Mouse (Mus musculus) midbrain, postnatal 0 days (tissue): ENCODE data around the gene Tcap. TPM values are rescaled to one million over a fixed set of nuclear protein-coding genes. Genes with fewer than 3 reads are reported as not detected.

Experiments
- ATAC-seq: fragments of 200-750 bp; cut with Nextera tagmentation; 2 replicates; pipeline ENCODE4 v1.8.0; 2017; ENCODE audit warnings: moderate number of reproducible peaks, mild to moderate bottlenecking, moderate TSS enrichment, moderate library complexity; ENCODE audit not compliant: low FRiP score
- DNase-seq: peaks from one replicate; pipeline ENCODE4 v3.0.0-alpha.2; 2015; ENCODE audit warnings: low spot score
- H3K27ac ChIP-seq: fragments of 300-500 bp; sonication (generic); 2 replicates; pipeline ENCODE4 v1.5.1; 2014; ENCODE audit warnings: low read depth, mild to moderate bottlenecking, low read length, mixed read lengths
- H3K27me3 ChIP-seq: fragments of 300-500 bp; sonication (generic); 2 replicates; pipeline ENCODE4 v1.6.1; 2014; ENCODE audit warnings: low read length, control low read depth, mixed read lengths; ENCODE audit not compliant: insufficient read depth
- H3K36me3 ChIP-seq: fragments of 300-500 bp; sonication (generic); 2 replicates; pipeline ENCODE4 v1.6.1; 2014; ENCODE audit warnings: low read length, control low read depth, mixed read lengths; ENCODE audit not compliant: insufficient read depth
- H3K4me1 ChIP-seq: fragments of 300-500 bp; sonication (generic); 2 replicates; pipeline ENCODE4 v1.6.1; 2014; ENCODE audit warnings: mild to moderate bottlenecking, control low read depth, antibody characterized with exemption, low read length, mixed read lengths; ENCODE audit not compliant: insufficient read depth
- H3K4me2 ChIP-seq: fragments of 300-500 bp; sonication (generic); 2 replicates; pipeline ENCODE4 v1.6.1; 2014; ENCODE audit warnings: low read depth, mild to moderate bottlenecking, low read length, mixed read lengths; ENCODE audit not compliant: poor library complexity, severe bottlenecking
- H3K4me3 ChIP-seq: fragments of 300-500 bp; sonication (generic); 2 replicates; pipeline ENCODE4 v1.5.1; 2014; ENCODE audit warnings: low read depth, mild to moderate bottlenecking, low read length, moderate library complexity
- H3K9ac ChIP-seq: fragments of 300-500 bp; sonication (generic); replicated peaks from 2 replicates; pipeline ENCODE4 v1.6.1; 2014; ENCODE audit warnings: mild to moderate bottlenecking, low read length, moderate library complexity, mixed read lengths; ENCODE audit not compliant: poor library complexity, severe bottlenecking
- H3K9me3 ChIP-seq: fragments of 300-500 bp; sonication (generic); 2 replicates; pipeline ENCODE4 v1.6.1; 2016; ENCODE audit warnings: low read length, control low read depth
- CTCF ChIP-seq: IDR thresholded peaks from 2 replicates; pipeline ENCODE4 v1.5.1; 2016; ENCODE audit warnings: antibody characterized with exemption, mild to moderate bottlenecking
- WGBS: fragments of 180-500 bp; shearing (Covaris S2); extraction: QIAGEN DNeasy Blood & Tissue Kit; methylation state at CpG from one replicate; pipeline ENCODE4 v1.1.7; 2014; 5-methylcytosine and 5-hydroxymethylcytosine counted together
- polyA plus RNA-seq: library from polyadenylated mRNA; unstranded; fragments of >200 nt; fragmentation: Nextera tagmentation; extraction: Ambion mirVana; gene quantifications from 2 replicates; pipeline ENCODE4 v1.2.1, GENCODE M21; 2015
- total RNA-seq: library from RNA; depleted of rRNA; stranded (reverse); fragments of >200 nt; gene quantifications from 2 replicates; pipeline ENCODE4 v1.2.3, GENCODE M21; 2014

Gene Tcap
- total and polyA plus RNA-seq, 2 experiments from 2014 or later: not detected

GRCm38 (mm10) chr11:98412273-98412796 is 28.7 kb downstream of the Tcap start, which contains the start of gene Erbb2:
TSS of gene Erbb2 (plus strand) at chr11:98412470.
- Histone ChIP-seq H3K4me1 (peaks cover 6% of the 10 kb centered on the region; the same call in 1 of the 2 replicates), H3K36me3 (no peaks in the 10 kb centered on the region), H3K27me3 (peaks cover 24% of the 10 kb centered on the region), H3K4me3 (peak within 1 kb of the TSS; percentile 55), H3K9ac (peak within 1 kb of the TSS; percentile 63), H3K27ac (peak within 1 kb of the TSS; percentile 72), H3K4me2 (peak within 1 kb of the TSS; percentile 97), H3K9me3 (no peaks in the 10 kb centered on the region)
- under 1% methylated on average over 29 of the region's 49 CpGs for WGBS
- ATAC-seq (no peak; the same call in 1 of the 2 replicates), DNase-seq (peak; percentile 41)
- no peak for TF ChIP-seq CTCF

GRCm38 (mm10) chr11:98412797-98413301 is 29.2 kb downstream of the Tcap start:
- Histone ChIP-seq H3K9ac (peak overlapping the region; percentile 63), H3K36me3 (no peaks in the 10 kb centered on the region), H3K4me3 (peak overlapping the region; percentile 55), H3K27me3 (peaks cover 24% of the 10 kb centered on the region), H3K9me3 (no peaks in the 10 kb centered on the region), H3K4me2 (peak overlapping the region; percentile 97), H3K27ac (peak overlapping the region; percentile 72; the same call in 1 of the 2 replicates), H3K4me1 (peaks cover 6% of the 10 kb centered on the region; the same call in 1 of the 2 replicates)
- ATAC-seq (peak; percentile 58; the same call in 1 of the 2 replicates), DNase-seq (peak; percentile 59)
- TF ChIP-seq CTCF: no peak
- WGBS: 0% methylated on average over 39 of the region's 40 CpGs

- Histone ChIP-seq H3K27me3 (peaks cover 24% of the 10 kb centered on the region), H3K4me1 (peaks cover 6% of the 10 kb centered on the region; the same call in 1 of the 2 replicates), H3K27ac (no peak overlapping the region), H3K4me2 (peak overlapping the region; percentile 97), H3K4me3 (peak overlapping the region; percentile 55; the same call in 1 of the 2 replicates), H3K9me3 (no peaks in the 10 kb centered on the region), H3K9ac (no peak overlapping the region), H3K36me3 (no peaks in the 10 kb centered on the region)
- TF ChIP-seq CTCF: no peak
- no peak for DNase-seq
- 31% methylated on average over 7 of the region's 7 CpGs for WGBS
- no peak for ATAC-seq
Observed at GRCm38 (mm10) chr11:98413731-98414130, 30.1 kb downstream of the Tcap start.

- DNase-seq (no peak), ATAC-seq (no peak)
- H3K27me3 ChIP-seq: peaks cover 24% of the 10 kb centered on the region
- 24% methylated on average over 2 of the region's 2 CpGs for WGBS
- H3K9ac ChIP-seq: no peak overlapping the region
- no peak overlapping the region; the same call in 1 of the 2 replicates for H3K4me2 ChIP-seq
- H3K9me3 ChIP-seq: no peaks in the 10 kb centered on the region
- peaks cover 6% of the 10 kb centered on the region; the same call in 1 of the 2 replicates for H3K4me1 ChIP-seq
- H3K27ac ChIP-seq: no peak overlapping the region
- no peak for TF ChIP-seq CTCF
- no peak overlapping the region for H3K4me3 ChIP-seq
- no peaks in the 10 kb centered on the region for H3K36me3 ChIP-seq
Observed at GRCm38 (mm10) chr11:98414162-98414561, 30.6 kb downstream of the Tcap start.

GRCm38 (mm10) chr11:98417074-98417473 is 33.5 kb downstream of the Tcap start:
- no peak for TF ChIP-seq CTCF
- H3K4me3 ChIP-seq: no peak overlapping the region
- DNase-seq (no peak), ATAC-seq (no peak)
- no peak overlapping the region for H3K4me2 ChIP-seq
- H3K36me3 ChIP-seq: no peaks in the 10 kb centered on the region
- WGBS: 76% methylated on average over 1 of the region's 1 CpGs
- no peak overlapping the region for H3K27ac ChIP-seq
- H3K9ac ChIP-seq: no peak overlapping the region
- H3K27me3 ChIP-seq: peaks cover 11% of the 10 kb centered on the region
- no peaks in the 10 kb centered on the region for H3K9me3 ChIP-seq
- peaks cover 6% of the 10 kb centered on the region; the same call in 1 of the 2 replicates for H3K4me1 ChIP-seq

- Histone ChIP-seq H3K36me3 (no peaks in the 10 kb centered on the region), H3K4me2 (no peak overlapping the region), H3K27ac (no peak overlapping the region), H3K4me3 (no peak overlapping the region), H3K27me3 (no peaks in the 10 kb centered on the region), H3K9me3 (no peaks in the 10 kb centered on the region), H3K9ac (no peak overlapping the region), H3K4me1 (no peaks in the 10 kb centered on the region)
- DNase-seq: no peak
- no peak for TF ChIP-seq CTCF
- WGBS: 53% methylated on average over 6 of the region's 6 CpGs
- no peak for ATAC-seq
Observed at GRCm38 (mm10) chr11:98418273-98418672, 34.7 kb downstream of the Tcap start.
